Mouse (Mus musculus) E14TG2a.4 (cell line): ENCODE data around the gene Saa2.

Experiments used
- CTCF ChIP-seq: conservative IDR thresholded peaks from 2 replicates; pipeline ENCODE4 v1.5.1; 2014; ENCODE audit warnings: low read length
- NANOG ChIP-seq: IDR thresholded peaks from 2 replicates; pipeline ENCODE4 v1.6.1; 2014; ENCODE audit warnings: borderline replicate concordance, low read length, mixed read lengths
- POU5F1 ChIP-seq: IDR thresholded peaks from 2 replicates; pipeline ENCODE4 v1.6.1; 2014; ENCODE audit warnings: low read length, borderline replicate concordance

DNA sequence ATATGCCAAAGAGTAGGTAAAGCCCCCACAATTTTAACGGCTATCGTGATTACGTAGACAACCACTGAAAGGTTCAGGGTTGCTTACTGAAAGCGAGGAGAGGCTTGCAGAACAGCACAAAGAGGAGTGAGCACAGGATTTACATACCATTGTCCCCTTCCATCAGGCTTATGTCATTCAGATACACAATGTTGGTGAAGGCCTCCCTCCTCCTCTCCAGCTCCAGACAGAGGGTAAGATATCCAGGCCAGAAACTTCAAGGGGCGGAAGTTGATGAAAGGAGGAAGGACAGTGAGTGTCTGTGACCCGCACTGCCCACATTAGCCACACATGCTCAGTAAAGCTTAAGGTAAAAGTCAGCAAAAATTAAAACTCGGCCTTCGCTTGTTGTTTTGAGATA, 13.1 kb downstream of the Saa2 start:
- TF ChIP-seq CTCF (no peak), NANOG (no peak), POU5F1 (no peak)
